Mouse (Mus musculus) T-helper 17 cell (primary cell): ENCODE measurements around the gene Rtn4.
"Not testable (repeated sequence)": the region's sequence is repeated elsewhere in the genome, so short reads cannot be mapped to it uniquely, and the experiment has no call there.

ENCODE experiments used
- in situ Hi-C, 2 experiments: fragments of 300-600 bp; cut with MboI, MseI; formaldehyde crosslinking; loops; 1 replicate in 1 of 2; 2 replicates in 1 of 2; pipeline ENCODE4 v1.15.1; 2025; ENCODE audit warnings: high pct_unique_total_duplicates in 2 of 2

Rtn4 gene

GRCm38 (mm10) chr11:29709512-29709911 lies 16.8 kb downstream of the Rtn4 start:
- in situ Hi-C loops: loop anchor here in 1 of 2 experiments (25.0 kb wide), 1 partner anchor 572 kb away; the partner anchor contains the start of gene Pnpt1

- in situ Hi-C loops: loop anchor here (5.0 to 25.0 kb wide), 2 partner anchors 168 to 577 kb away; partner anchors contain the start of gene Pnpt1 (in 1 of the 2)
Measured at GRCm38 (mm10) chr11:29714114-29714513, 21.4 kb downstream of the Rtn4 start.

- in situ Hi-C loops: loop anchor here (5.0 to 25.0 kb wide), 2 partner anchors 168 to 577 kb away; partner anchors contain the start of gene Pnpt1 (in 1 of the 2)
Measured at GRCm38 (mm10) chr11:29714789-29715188, 22.0 kb downstream of the Rtn4 start.

GRCm38 (mm10) chr11:29715499-29715898 lies 22.8 kb downstream of the Rtn4 start:
- in situ Hi-C loops: loop anchor here in 1 of 2 experiments (25.0 kb wide), 1 partner anchor 578 kb away; the partner anchor contains the start of gene Pnpt1

GRCm38 (mm10) chr11:29718541-29718940 lies 25.8 kb downstream of the Rtn4 start:
- in situ Hi-C loops: loop anchor here in 1 of 2 experiments (25.0 kb wide), 1 partner anchor 581 kb away; the partner anchor contains the start of gene Pnpt1

- in situ Hi-C loops: loop anchor here in 1 of 2 experiments (25.0 kb wide), 1 partner anchor 582 kb away; the partner anchor contains the start of gene Pnpt1
Measured at GRCm38 (mm10) chr11:29719597-29719996, 26.9 kb downstream of the Rtn4 start.

GRCm38 (mm10) chr11:29724213-29724612 lies 31.5 kb downstream of the Rtn4 start:
- in situ Hi-C loops: loop anchor here in 1 of 2 experiments (10.0 to 25.0 kb wide), 2 partner anchors 587 to 1071 kb away; partner anchors contain the start of gene Pnpt1

GRCm38 (mm10) chr11:29725167-29725566 lies 32.4 kb downstream of the Rtn4 start:
- in situ Hi-C loops: loop anchor here in 1 of 2 experiments (10.0 kb wide), 1 partner anchor 1070 kb away; no protein-coding TSS in a partner anchor

- in situ Hi-C loops: loop anchor here in 1 of 2 experiments (10.0 kb wide), 1 partner anchor 1069 kb away; no protein-coding TSS in a partner anchor
Measured at GRCm38 (mm10) chr11:29725610-29726009, 32.9 kb downstream of the Rtn4 start.

- in situ Hi-C loops: loop anchor here in 1 of 2 experiments (10.0 kb wide), 1 partner anchor 1067 kb away; no protein-coding TSS in a partner anchor
Measured at GRCm38 (mm10) chr11:29727901-29728300, 35.2 kb downstream of the Rtn4 start.

GRCm38 (mm10) chr11:29739752-29740151 lies 47.0 kb downstream of the Rtn4 start:
- in situ Hi-C loops: no loop called here

- in situ Hi-C loops: no loop called here
Measured at GRCm38 (mm10) chr11:29744760-29745430, 52.1 kb downstream of the Rtn4 start.

- in situ Hi-C loops: no loop called here
Measured at GRCm38 (mm10) chr11:29745513-29745912, 52.8 kb downstream of the Rtn4 start.

- in situ Hi-C loops: no loop called here
Measured at GRCm38 (mm10) chr11:29746203-29746602, 53.5 kb downstream of the Rtn4 start.

- in situ Hi-C loops: no loop called here
Measured at GRCm38 (mm10) chr11:29747365-29747764, 54.6 kb downstream of the Rtn4 start.

- in situ Hi-C loops: no loop called here
Measured at GRCm38 (mm10) chr11:29747881-29748280, 55.1 kb downstream of the Rtn4 start.

GRCm38 (mm10) chr11:29748750-29749467 lies 56.2 kb downstream of the Rtn4 start:
- in situ Hi-C loops: no loop called here

- in situ Hi-C loops: no loop called here
Measured at GRCm38 (mm10) chr11:29749468-29749829, 56.7 kb downstream of the Rtn4 start.

- in situ Hi-C loops: no loop called here
Measured at GRCm38 (mm10) chr11:29751013-29751412, 58.3 kb downstream of the Rtn4 start.

GRCm38 (mm10) chr11:29751648-29752611 lies 59.2 kb downstream of the Rtn4 start:
- in situ Hi-C loops: no loop called here

- in situ Hi-C loops: not testable (repeated sequence)
Measured at GRCm38 (mm10) chr11:29756007-29756406, 63.3 kb downstream of the Rtn4 start.
